Mouse (Mus musculus): ENCODE results near the gene Ccdc182.

DNA sequence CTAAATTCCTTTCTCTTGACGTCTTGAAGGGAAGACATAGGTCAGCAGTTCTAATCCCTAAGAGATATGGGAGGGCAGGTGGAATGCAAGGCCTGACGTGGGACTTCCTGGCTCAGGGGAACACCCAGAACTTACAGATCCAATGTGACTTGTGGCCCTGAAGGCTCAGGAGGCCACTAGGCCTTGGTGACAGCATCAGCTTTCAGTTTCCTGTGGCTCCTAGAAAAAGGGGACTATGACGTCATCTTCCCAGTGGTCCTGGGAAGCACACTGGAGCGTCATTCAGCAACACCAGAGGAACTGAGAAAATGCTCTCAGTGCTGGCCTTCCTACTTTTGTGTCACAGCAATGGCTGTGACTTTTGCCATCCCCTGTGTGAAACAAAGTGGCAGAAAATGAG lies 2.6 kb upstream of the Ccdc182 start:
- TF ChIP-seq POLR2A (IDR thresholded peaks at IDR 0.05; ENCODE audit: insufficient read depth, low read depth, low read length) (no peak), CTCF (IDR thresholded peaks at IDR 0.05; ENCODE audit: insufficient read depth, low read depth, low read length) (no peak)

All from olfactory bulb, adult 2 months (tissue).